Mouse (Mus musculus) stomach, postnatal 0 days (tissue): ENCODE data around the gene Celf2.

Source experiments
- CTCF ChIP-seq: IDR thresholded peaks from 2 replicates; pipeline ENCODE4 v1.5.1; 2016; ENCODE audit warnings: antibody characterized with exemption, low read depth, mild to moderate bottlenecking, moderate library complexity
- EP300 ChIP-seq: optimal IDR thresholded peaks from 2 replicates; pipeline ENCODE3; 2016; ENCODE audit warnings: antibody characterized with exemption

DNA sequence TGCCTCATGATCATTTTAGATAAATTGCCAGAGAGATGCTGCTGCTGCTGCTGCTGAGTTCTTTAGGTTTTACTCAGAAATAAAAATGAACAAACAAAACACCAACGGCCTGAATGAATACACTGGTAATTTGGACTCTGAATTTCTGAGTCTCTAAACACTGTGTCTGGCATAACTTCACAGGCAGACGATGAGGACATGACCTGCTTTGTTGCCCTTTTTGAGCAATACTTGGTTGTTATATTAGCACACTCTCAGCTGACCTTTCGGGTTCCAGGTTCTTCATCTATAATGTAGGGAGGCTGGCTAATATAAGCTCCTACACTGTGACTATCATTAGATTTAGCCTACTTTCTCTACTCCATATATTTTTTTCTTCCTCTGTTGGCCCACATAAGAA is 863.0 kb downstream of the Celf2 start:
- TF ChIP-seq EP300 (no peak), CTCF (no peak)
